Mouse (Mus musculus) c-Kit-positive CD71-negative TER-119-negative erythroid progenitor cells, embryonic 14.5 days (primary cell): Measurements from ENCODE around the gene Bbox1.

ENCODE experiments used
- DNase-seq: peaks from one replicate; pipeline ENCODE4 v3.0.0-alpha.2; 2013; ENCODE audit warnings: low read depth

Gene Bbox1

GRCm38 (mm10) chr2:110274160-110274559 lies 40.2 kb downstream of the Bbox1 start:
- DNase-seq = no peak

- DNase-seq = no peak
Observed at GRCm38 (mm10) chr2:110269281-110269680, 45.1 kb downstream of the Bbox1 start.

GRCm38 (mm10) chr2:110232252-110232651 lies 82.1 kb downstream of the Bbox1 start:
- no peak for DNase-seq

- no peak for DNase-seq
Observed at GRCm38 (mm10) chr2:110230753-110231152, 83.6 kb downstream of the Bbox1 start.

- peak; percentile 58 for DNase-seq
Observed at GRCm38 (mm10) chr2:110229143-110230087, 84.9 kb downstream of the Bbox1 start.

- no peak for DNase-seq
Observed at GRCm38 (mm10) chr2:110226421-110226820, 87.9 kb downstream of the Bbox1 start.

- no peak for DNase-seq
Observed at GRCm38 (mm10) chr2:110225969-110226368, 88.4 kb downstream of the Bbox1 start.

GRCm38 (mm10) chr2:110222793-110223192 lies 91.6 kb downstream of the Bbox1 start:
- DNase-seq = no peak

GRCm38 (mm10) chr2:110220492-110220891 lies 93.9 kb downstream of the Bbox1 start:
- no peak for DNase-seq

- no peak for DNase-seq
Observed at GRCm38 (mm10) chr2:110215685-110216058, 98.7 kb downstream of the Bbox1 start.

- no peak for DNase-seq
Observed at GRCm38 (mm10) chr2:110214991-110215684, 99.2 kb downstream of the Bbox1 start.

GRCm38 (mm10) chr2:110214278-110214677 lies 100.1 kb downstream of the Bbox1 start:
- no peak for DNase-seq
